Mouse (Mus musculus): ENCODE data around the gene Luzp1. TPM values are rescaled to one million over a fixed set of nuclear protein-coding genes. Genes with fewer than 3 reads are reported as not detected.

Luzp1 gene
- total RNA-seq (2014; rRNA removed), result 15.2 and 17.0 TPM in 2 replicates
- polyA plus RNA-seq (2015; fragmentation: Nextera tagmentation; extraction: Ambion mirVana), result 50.6 and 58.0 TPM in 2 replicates

GRCm38 (mm10) chr4:136469371-136469903 lies at the start of gene Luzp1:
Gene Luzp1 (plus strand): TSS chr4:136469761.
- no peaks in the 10 kb centered on the region for H3K36me3 ChIP-seq (ENCODE audit: insufficient read depth, low read length)
- peak within 1 kb of the TSS; percentile 90 for H3K27ac ChIP-seq (ENCODE audit: low read depth, low read length)
- DNase-seq (ENCODE audit: low spot score) (peak; percentile 93), ATAC-seq (ENCODE audit: low FRiP score) (peak; percentile 89)
- no peak for TF ChIP-seq CTCF (IDR thresholded peaks at IDR 0.05)
- peaks cover 4% of the 10 kb centered on the region for H3K4me1 ChIP-seq (ENCODE audit: insufficient read depth, low read length)
- H3K9ac ChIP-seq (replicated peaks; ENCODE audit: low read length, poor library complexity, severe bottlenecking), result peak within 1 kb of the TSS; percentile 85
- H3K4me3 ChIP-seq (ENCODE audit: low read depth, low read length), result peak within 1 kb of the TSS; percentile 94
- H3K4me2 ChIP-seq (ENCODE audit: low read depth, low read length, poor library complexity, severe bottlenecking), result peak within 1 kb of the TSS; percentile 63
- under 1% methylated on average over 34 of the region's 36 CpGs for WGBS
- no peaks in the 10 kb centered on the region for H3K9me3 ChIP-seq (ENCODE audit: low read length)
- H3K27me3 ChIP-seq (ENCODE audit: insufficient read depth, low read length), result 0 out of 2 replicates have a peak, but pooled peaks cover under 1% of the 10 kb centered on the region

GRCm38 (mm10) chr4:136423224-136423623 lies 46.3 kb upstream of the Luzp1 start, which contains the start of gene Htr1d:
Gene Htr1d (plus strand): TSS chr4:136423524.
- WGBS, result 76% methylated on average over 9 of the region's 9 CpGs
- H3K9ac ChIP-seq (replicated peaks; ENCODE audit: low read length, poor library complexity, severe bottlenecking), result peak within 1 kb of the TSS; percentile 62
- H3K36me3 ChIP-seq (ENCODE audit: insufficient read depth, low read length), result no peaks in the 10 kb centered on the region
- H3K4me2 ChIP-seq (ENCODE audit: low read depth, low read length, poor library complexity, severe bottlenecking), result peak within 1 kb of the TSS; percentile 97
- ATAC-seq (ENCODE audit: low FRiP score) (no peak), DNase-seq (ENCODE audit: low spot score) (no peak)
- H3K4me1 ChIP-seq (ENCODE audit: insufficient read depth, low read length), result peaks cover 5% of the 10 kb centered on the region; the same call in 1 of the 2 replicates
- no peak within 1 kb of the TSS for H3K27ac ChIP-seq (ENCODE audit: low read depth, low read length)
- no peaks in the 10 kb centered on the region for H3K9me3 ChIP-seq (ENCODE audit: low read length)
- no peak for TF ChIP-seq CTCF (IDR thresholded peaks at IDR 0.05)
- peaks cover 9% of the 10 kb centered on the region; the same call in 1 of the 2 replicates for H3K27me3 ChIP-seq (ENCODE audit: insufficient read depth, low read length)
- peak within 1 kb of the TSS; percentile 58 for H3K4me3 ChIP-seq (ENCODE audit: low read depth, low read length)

GRCm38 (mm10) chr4:136424120-136424999 lies 45.2 kb upstream of the Luzp1 start:
- WGBS, result 2% methylated on average over 68 of the region's 70 CpGs
- peak overlapping the region; percentile 58 for H3K4me3 ChIP-seq (ENCODE audit: low read depth, low read length)
- H3K36me3 ChIP-seq (ENCODE audit: insufficient read depth, low read length), result no peaks in the 10 kb centered on the region
- H3K4me2 ChIP-seq (ENCODE audit: low read depth, low read length, poor library complexity, severe bottlenecking), result peak overlapping the region; percentile 97
- H3K4me1 ChIP-seq (ENCODE audit: insufficient read depth, low read length), result peaks cover 5% of the 10 kb centered on the region; the same call in 1 of the 2 replicates
- H3K27me3 ChIP-seq (ENCODE audit: insufficient read depth, low read length), result peaks cover 9% of the 10 kb centered on the region; the same call in 1 of the 2 replicates
- H3K9me3 ChIP-seq (ENCODE audit: low read length), result no peaks in the 10 kb centered on the region
- H3K27ac ChIP-seq (ENCODE audit: low read depth, low read length), result no peak overlapping the region
- no peak for ATAC-seq (ENCODE audit: low FRiP score)
- DNase-seq (ENCODE audit: low spot score), result no peak
- H3K9ac ChIP-seq (replicated peaks; ENCODE audit: low read length, poor library complexity, severe bottlenecking), result peak overlapping the region; percentile 62
- TF ChIP-seq CTCF (IDR thresholded peaks at IDR 0.05), result no peak

GRCm38 (mm10) chr4:136425000-136425288 lies 44.6 kb upstream of the Luzp1 start:
- peak; percentile 60 for TF ChIP-seq CTCF (IDR thresholded peaks at IDR 0.05)
- H3K4me2 ChIP-seq (ENCODE audit: low read depth, low read length, poor library complexity, severe bottlenecking), result peak overlapping the region; percentile 97

GRCm38 (mm10) chr4:136430609-136431375 lies 38.8 kb upstream of the Luzp1 start:
- peaks cover 3% of the 10 kb centered on the region; the same call in 1 of the 2 replicates for H3K27me3 ChIP-seq (ENCODE audit: insufficient read depth, low read length)
- WGBS, result 26% methylated on average over 10 of the region's 11 CpGs
- H3K36me3 ChIP-seq (ENCODE audit: insufficient read depth, low read length), result no peaks in the 10 kb centered on the region
- no peak overlapping the region for H3K27ac ChIP-seq (ENCODE audit: low read depth, low read length)
- H3K9me3 ChIP-seq (ENCODE audit: low read length), result no peaks in the 10 kb centered on the region
- no peak overlapping the region for H3K4me2 ChIP-seq (ENCODE audit: low read depth, low read length, poor library complexity, severe bottlenecking)
- no peak for TF ChIP-seq CTCF (IDR thresholded peaks at IDR 0.05)
- no peak for DNase-seq (ENCODE audit: low spot score)
- no peak overlapping the region for H3K9ac ChIP-seq (replicated peaks; ENCODE audit: low read length, poor library complexity, severe bottlenecking)
- H3K4me3 ChIP-seq (ENCODE audit: low read depth, low read length), result no peak overlapping the region
- H3K4me1 ChIP-seq (ENCODE audit: insufficient read depth, low read length), result peaks cover 6% of the 10 kb centered on the region; the same call in 1 of the 2 replicates
- no peak for ATAC-seq (ENCODE audit: low FRiP score)

More at GRCm38 (mm10) chr4:136425000-136425288, 44.6 kb upstream of the Luzp1 start:
- peak overlapping the region; percentile 62 for H3K9ac ChIP-seq (replicated peaks; ENCODE audit: low read length, poor library complexity, severe bottlenecking)
- H3K4me3 ChIP-seq (ENCODE audit: low read depth, low read length), result peak overlapping the region; percentile 58
- ATAC-seq (ENCODE audit: low FRiP score) (no peak), DNase-seq (ENCODE audit: low spot score) (no peak)
- H3K27ac ChIP-seq (ENCODE audit: low read depth, low read length), result no peak overlapping the region
- H3K4me1 ChIP-seq (ENCODE audit: insufficient read depth, low read length), result peaks cover 6% of the 10 kb centered on the region; the same call in 1 of the 2 replicates
- H3K9me3 ChIP-seq (ENCODE audit: low read length), result no peaks in the 10 kb centered on the region
- H3K27me3 ChIP-seq (ENCODE audit: insufficient read depth, low read length), result peaks cover 9% of the 10 kb centered on the region; the same call in 1 of the 2 replicates
- H3K36me3 ChIP-seq (ENCODE audit: insufficient read depth, low read length), result no peaks in the 10 kb centered on the region
- WGBS, result 3% methylated on average over 15 of the region's 15 CpGs

All from midbrain, postnatal 0 days (tissue).